Mouse (Mus musculus): Measurements from ENCODE around the gene Ncam2. TPM values are rescaled to one million over a fixed set of nuclear protein-coding genes. Genes with fewer than 3 reads are reported as not detected.

The Ncam2 gene
- polyA plus RNA-seq, 1 experiment = 0.04 TPM

GRCm38 (mm10) chr16:81284859-81285837, 84.7 kb downstream of the Ncam2 start:
- H3K4me3 ChIP-seq (replicated peaks; ENCODE audit: extremely low read depth, low read depth, low read length) = no peak overlapping the region
- TF ChIP-seq POLR2A (IDR thresholded peaks at IDR 0.05; ENCODE audit: borderline replicate concordance, extremely low read depth, low read depth, low read length) = no peak
- TF ChIP-seq CTCF (IDR thresholded peaks at IDR 0.05; ENCODE audit: insufficient read depth, low read length) = no peak
- WGBS = 65% methylated on average over 7 of the region's 7 CpGs
- no peak for DNase-seq
- H3K4me1 ChIP-seq (ENCODE audit: control insufficient read depth, insufficient read depth, low read length) = no peaks in the 10 kb centered on the region

- WGBS = 88% methylated on average over 2 of the region's 2 CpGs
- no peak for DNase-seq
- no peak overlapping the region for H3K4me3 ChIP-seq (replicated peaks; ENCODE audit: extremely low read depth, low read depth, low read length)
- no peak for TF ChIP-seq POLR2A (IDR thresholded peaks at IDR 0.05; ENCODE audit: borderline replicate concordance, extremely low read depth, low read depth, low read length)
- no peak for TF ChIP-seq CTCF (IDR thresholded peaks at IDR 0.05; ENCODE audit: insufficient read depth, low read length)
- no peaks in the 10 kb centered on the region for H3K4me1 ChIP-seq (ENCODE audit: control insufficient read depth, insufficient read depth, low read length)
Measured at GRCm38 (mm10) chr16:81285882-81286281, 85.4 kb downstream of the Ncam2 start.

DNA sequence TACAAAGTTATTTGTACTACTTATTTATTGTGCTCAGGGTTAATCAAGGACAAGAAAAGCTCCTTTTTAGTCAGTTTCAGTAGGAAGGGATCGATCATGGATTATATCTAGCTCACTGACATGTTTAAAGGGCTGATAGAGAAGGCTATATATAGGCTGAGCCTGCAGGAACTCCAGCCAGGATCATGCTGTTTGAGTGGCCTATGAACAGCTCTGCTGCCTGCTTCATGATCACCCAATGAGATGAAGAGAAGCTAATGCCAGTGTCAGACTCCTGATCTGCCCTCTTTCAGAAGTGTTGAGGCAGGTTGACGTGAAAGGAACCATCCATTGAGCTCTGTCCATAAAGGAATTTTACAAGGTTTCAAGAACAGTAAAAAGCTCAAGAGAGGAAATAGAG, 103.3 kb downstream of the Ncam2 start:
- TF ChIP-seq POLR2A (IDR thresholded peaks at IDR 0.05; ENCODE audit: borderline replicate concordance, extremely low read depth, low read depth, low read length) (no peak), CTCF (IDR thresholded peaks at IDR 0.05; ENCODE audit: insufficient read depth, low read length) (no peak)
- H3K4me1 ChIP-seq (ENCODE audit: control insufficient read depth, insufficient read depth, low read length) = no peaks in the 10 kb centered on the region
- WGBS = 75% methylated on average over 2 of the region's 2 CpGs
- no peak overlapping the region for H3K4me3 ChIP-seq (replicated peaks; ENCODE audit: extremely low read depth, low read depth, low read length)
- DNase-seq = no peak

- no peak for DNase-seq
- no peak overlapping the region for H3K4me3 ChIP-seq (replicated peaks; ENCODE audit: extremely low read depth, low read depth, low read length)
- H3K4me1 ChIP-seq (ENCODE audit: control insufficient read depth, insufficient read depth, low read length) = no peaks in the 10 kb centered on the region
- TF ChIP-seq POLR2A (IDR thresholded peaks at IDR 0.05; ENCODE audit: borderline replicate concordance, extremely low read depth, low read depth, low read length) (no peak), CTCF (IDR thresholded peaks at IDR 0.05; ENCODE audit: insufficient read depth, low read length) (no peak)
- WGBS = 85% methylated on average over 3 of the region's 3 CpGs
Measured at GRCm38 (mm10) chr16:81309215-81309614, 108.7 kb downstream of the Ncam2 start.

GRCm38 (mm10) chr16:81319037-81319436, 118.5 kb downstream of the Ncam2 start:
- WGBS = 85% methylated on average over 1 of the region's 1 CpGs
- TF ChIP-seq CTCF (IDR thresholded peaks at IDR 0.05; ENCODE audit: insufficient read depth, low read length) (no peak), POLR2A (IDR thresholded peaks at IDR 0.05; ENCODE audit: borderline replicate concordance, extremely low read depth, low read depth, low read length) (no peak)
- DNase-seq = no peak
- no peaks in the 10 kb centered on the region for H3K4me1 ChIP-seq (ENCODE audit: control insufficient read depth, insufficient read depth, low read length)
- no peak overlapping the region for H3K4me3 ChIP-seq (replicated peaks; ENCODE audit: extremely low read depth, low read depth, low read length)

- 19% methylated on average over 2 of the region's 2 CpGs for WGBS
Measured at GRCm38 (mm10) chr16:81330539-81330938, 130.0 kb downstream of the Ncam2 start.

DNA sequence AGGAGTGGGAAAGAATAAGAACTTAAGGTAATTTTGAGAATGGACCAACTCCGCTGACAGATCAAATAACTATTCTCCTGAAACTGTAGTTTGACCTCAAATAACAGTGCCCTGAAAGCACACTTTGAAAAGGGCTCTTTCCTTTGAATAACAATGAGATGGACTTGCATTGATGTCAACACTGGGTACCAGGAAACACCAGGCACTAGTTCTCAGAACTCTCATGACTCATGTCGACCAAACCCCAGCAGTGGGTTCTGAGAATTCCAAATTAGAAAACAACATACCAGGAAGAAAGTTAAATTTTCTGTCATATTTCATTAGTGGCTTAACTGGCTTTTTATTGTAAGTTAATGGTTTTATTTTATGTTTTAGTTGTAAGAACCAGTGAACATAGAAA, 165.4 kb downstream of the Ncam2 start:
- no peak for DNase-seq
- 66% methylated on average over 2 of the region's 2 CpGs for WGBS
- no peak overlapping the region for H3K4me3 ChIP-seq (replicated peaks; ENCODE audit: extremely low read depth, low read depth, low read length)
- H3K4me1 ChIP-seq (ENCODE audit: control insufficient read depth, insufficient read depth, low read length) = no peaks in the 10 kb centered on the region
- no peak for TF ChIP-seq POLR2A (IDR thresholded peaks at IDR 0.05; ENCODE audit: borderline replicate concordance, extremely low read depth, low read depth, low read length)
- no peak for TF ChIP-seq CTCF (IDR thresholded peaks at IDR 0.05; ENCODE audit: insufficient read depth, low read length)

More at GRCm38 (mm10) chr16:81330539-81330938, 130.0 kb downstream of the Ncam2 start:
- H3K4me3 ChIP-seq (replicated peaks; ENCODE audit: extremely low read depth, low read depth, low read length) = no peak overlapping the region
- DNase-seq = peak; percentile 5
- no peaks in the 10 kb centered on the region for H3K4me1 ChIP-seq (ENCODE audit: control insufficient read depth, insufficient read depth, low read length)
- TF ChIP-seq CTCF (IDR thresholded peaks at IDR 0.05; ENCODE audit: insufficient read depth, low read length) (no peak), POLR2A (IDR thresholded peaks at IDR 0.05; ENCODE audit: borderline replicate concordance, extremely low read depth, low read depth, low read length) (no peak)

DNA sequence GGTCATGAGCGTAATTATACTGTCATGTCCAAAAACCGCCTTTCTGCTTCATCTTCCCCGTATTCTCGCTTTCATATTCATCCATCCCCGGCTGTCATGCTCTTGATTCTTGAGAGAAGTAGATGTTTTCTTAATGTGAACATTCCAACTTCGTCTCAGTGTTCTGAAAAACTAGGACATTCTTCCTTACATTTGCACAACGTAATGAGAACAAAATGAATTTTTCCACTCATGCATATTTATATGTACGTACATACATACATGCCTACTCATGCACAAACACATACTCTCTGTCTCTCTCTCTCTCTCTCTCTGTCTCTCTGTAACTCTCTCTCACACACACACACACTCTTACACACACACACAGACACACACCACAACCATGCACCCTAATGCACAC, 173.7 kb downstream of the Ncam2 start:
- no peak for TF ChIP-seq CTCF (IDR thresholded peaks at IDR 0.05; ENCODE audit: insufficient read depth, low read length)
- H3K4me3 ChIP-seq (replicated peaks; ENCODE audit: extremely low read depth, low read depth, low read length) = no peak overlapping the region
- no peaks in the 10 kb centered on the region for H3K4me1 ChIP-seq (ENCODE audit: control insufficient read depth, insufficient read depth, low read length)
- 86% methylated on average over 8 of the region's 8 CpGs for WGBS
- no peak for DNase-seq

DNA sequence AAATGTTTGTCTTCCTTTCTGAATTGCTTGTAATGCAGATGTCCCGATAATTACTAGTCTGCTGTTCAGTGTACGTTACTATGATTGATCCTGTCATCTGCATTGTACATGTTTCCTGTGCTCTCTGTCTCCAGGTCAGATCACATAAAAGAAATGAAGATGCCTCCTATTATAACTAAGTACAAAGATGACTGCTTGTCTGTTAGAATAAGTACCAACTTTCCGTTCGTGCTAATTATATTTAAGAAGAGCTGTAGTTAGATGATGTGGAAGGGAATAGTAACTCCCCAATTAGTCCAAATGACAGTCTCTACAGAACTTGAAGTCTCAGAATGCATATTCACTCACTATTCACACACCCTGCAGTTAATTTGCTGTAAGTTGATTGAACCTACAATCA, 179.9 kb downstream of the Ncam2 start:
- DNase-seq = no peak
- 87% methylated on average over 4 of the region's 4 CpGs for WGBS
- no peak overlapping the region for H3K4me3 ChIP-seq (replicated peaks; ENCODE audit: extremely low read depth, low read depth, low read length)
- no peak for TF ChIP-seq POLR2A (IDR thresholded peaks at IDR 0.05; ENCODE audit: borderline replicate concordance, extremely low read depth, low read depth, low read length)
- TF ChIP-seq CTCF (IDR thresholded peaks at IDR 0.05; ENCODE audit: insufficient read depth, low read length) = no peak
- no peaks in the 10 kb centered on the region for H3K4me1 ChIP-seq (ENCODE audit: control insufficient read depth, insufficient read depth, low read length)

GRCm38 (mm10) chr16:81388646-81389045, 188.1 kb downstream of the Ncam2 start:
- TF ChIP-seq POLR2A (IDR thresholded peaks at IDR 0.05; ENCODE audit: borderline replicate concordance, extremely low read depth, low read depth, low read length) (no peak), CTCF (IDR thresholded peaks at IDR 0.05; ENCODE audit: insufficient read depth, low read length) (no peak)
- no peak for DNase-seq
- WGBS = 83% methylated on average over 2 of the region's 2 CpGs
- no peaks in the 10 kb centered on the region for H3K4me1 ChIP-seq (ENCODE audit: control insufficient read depth, insufficient read depth, low read length)
- no peak overlapping the region for H3K4me3 ChIP-seq (replicated peaks; ENCODE audit: extremely low read depth, low read depth, low read length)
